Mouse (Mus musculus) stomach, embryonic 16.5 days (tissue): ENCODE measurements around the gene Arhgap19. TPM values are rescaled to one million over a fixed set of nuclear protein-coding genes. Genes with fewer than 3 reads are reported as not detected.

ENCODE experiments used
- ATAC-seq: fragments of 200-750 bp; cut with Nextera tagmentation; 2 replicates; pipeline ENCODE4 v1.8.0; 2017; ENCODE audit warnings: moderate number of reproducible peaks, moderate TSS enrichment; ENCODE audit not compliant: insufficient read depth, low FRiP score
- H3K27ac ChIP-seq: fragments of 300-500 bp; sonication (generic); 2 replicates; pipeline ENCODE4 v1.5.1; 2014; ENCODE audit warnings: low read length
- H3K27me3 ChIP-seq: fragments of 300-500 bp; sonication (generic); 2 replicates; pipeline ENCODE4 v1.6.1; 2014; ENCODE audit warnings: low read length, control low read depth, mixed read lengths; ENCODE audit not compliant: control insufficient read depth, insufficient read depth
- H3K36me3 ChIP-seq: fragments of 300-500 bp; sonication (generic); 2 replicates; pipeline ENCODE4 v1.6.1; 2014; ENCODE audit warnings: low read length; ENCODE audit not compliant: control insufficient read depth, insufficient read depth
- H3K4me1 ChIP-seq: fragments of 300-500 bp; sonication (generic); 2 replicates; pipeline ENCODE4 v1.6.1; 2014; ENCODE audit warnings: low read length, control low read depth, mixed read lengths; ENCODE audit not compliant: control insufficient read depth, insufficient read depth
- H3K4me2 ChIP-seq: fragments of 300-500 bp; sonication (generic); 2 replicates; pipeline ENCODE4 v1.6.1; 2014; ENCODE audit warnings: low read depth, low read length, mixed read lengths
- H3K4me3 ChIP-seq: fragments of 300-500 bp; sonication (generic); replicated peaks from 2 replicates; pipeline ENCODE4 v1.5.1; 2014; ENCODE audit warnings: mild to moderate bottlenecking, low read length
- H3K9ac ChIP-seq: fragments of 300-500 bp; sonication (generic); 2 replicates; pipeline ENCODE4 v1.6.1; 2014; ENCODE audit warnings: low read length
- H3K9me3 ChIP-seq: fragments of 300-500 bp; sonication (generic); replicated peaks from 2 replicates; pipeline ENCODE4 v1.6.1; 2016; ENCODE audit warnings: low read length, control low read depth; ENCODE audit not compliant: control insufficient read depth
- WGBS: fragments of 180-500 bp; shearing (Covaris S2); extraction: QIAGEN DNeasy Blood & Tissue Kit; methylation state at CpG from one replicate; pipeline ENCODE4 v1.1.7; 2014; 5-methylcytosine and 5-hydroxymethylcytosine counted together
- polyA plus RNA-seq: library from polyadenylated mRNA; unstranded; fragments of >200 nt; fragmentation: Nextera tagmentation; extraction: Ambion mirVana; gene quantifications from 2 replicates; pipeline ENCODE4 v1.2.1, GENCODE M21; 2015

Gene Arhgap19
- polyA plus RNA-seq, 1 experiment from 2014 or later: 18.8 TPM

- 82% methylated on average over 4 of the region's 4 CpGs for WGBS
- no peaks in the 10 kb centered on the region for H3K27me3 ChIP-seq
- ATAC-seq: no peak
Observed at GRCm38 (mm10) chr19:41842706-41843105, 40.9 kb upstream of the Arhgap19 start.

GRCm38 (mm10) chr19:41842196-41842595 lies 40.3 kb upstream of the Arhgap19 start:
- no peak for ATAC-seq
- peaks cover 8% of the 10 kb centered on the region for H3K4me1 ChIP-seq
- H3K36me3 ChIP-seq: no peaks in the 10 kb centered on the region
- H3K4me2 ChIP-seq: no peak overlapping the region
- no peak overlapping the region for H3K4me3 ChIP-seq
- no peaks in the 10 kb centered on the region for H3K9me3 ChIP-seq
- no peak overlapping the region for H3K9ac ChIP-seq
- no peaks in the 10 kb centered on the region for H3K27me3 ChIP-seq
- no peak overlapping the region for H3K27ac ChIP-seq
- WGBS: 86% methylated on average over 4 of the region's 4 CpGs

More at GRCm38 (mm10) chr19:41842706-41843105, 40.9 kb upstream of the Arhgap19 start:
- Histone ChIP-seq H3K27ac (no peak overlapping the region), H3K4me1 (peaks cover 8% of the 10 kb centered on the region), H3K9ac (no peak overlapping the region), H3K4me2 (no peak overlapping the region), H3K9me3 (no peaks in the 10 kb centered on the region), H3K4me3 (no peak overlapping the region), H3K36me3 (no peaks in the 10 kb centered on the region)

GRCm38 (mm10) chr19:41841105-41841750 lies 39.4 kb upstream of the Arhgap19 start:
- Histone ChIP-seq H3K4me1 (peaks cover 11% of the 10 kb centered on the region), H3K27ac (no peak overlapping the region), H3K4me2 (no peak overlapping the region), H3K9me3 (no peaks in the 10 kb centered on the region), H3K36me3 (no peaks in the 10 kb centered on the region), H3K9ac (no peak overlapping the region), H3K27me3 (no peaks in the 10 kb centered on the region), H3K4me3 (no peak overlapping the region)
- WGBS: 77% methylated on average over 7 of the region's 7 CpGs
- no peak for ATAC-seq

DNA sequence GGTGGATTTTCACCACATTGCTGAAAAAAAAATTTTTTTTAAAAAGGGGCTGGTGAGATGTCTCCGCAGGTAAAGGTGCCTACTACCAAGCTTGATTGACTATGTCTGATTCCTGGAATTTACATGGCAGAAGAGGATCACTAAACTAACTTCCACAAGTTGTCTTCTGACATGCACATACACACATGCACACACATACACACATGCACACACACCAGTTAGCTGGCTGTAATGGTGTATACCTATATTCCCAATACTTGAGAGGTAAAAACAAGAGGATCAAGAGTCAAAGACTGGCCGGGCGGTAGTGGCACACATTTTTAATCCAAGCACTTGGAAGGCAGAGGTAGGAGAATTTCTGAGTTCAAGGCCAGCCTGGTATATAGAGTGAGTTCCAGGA lies 37.8 kb upstream of the Arhgap19 start:
- ATAC-seq: no peak
- Histone ChIP-seq H3K4me1 (peaks cover 8% of the 10 kb centered on the region; the same call in 1 of the 2 replicates), H3K9ac (no peak overlapping the region), H3K9me3 (no peaks in the 10 kb centered on the region), H3K27ac (no peak overlapping the region), H3K4me3 (no peak overlapping the region), H3K4me2 (no peak overlapping the region), H3K36me3 (no peaks in the 10 kb centered on the region), H3K27me3 (no peaks in the 10 kb centered on the region)
- whole genome bisulfite sequencing: 95% methylated on average over 3 of the region's 3 CpGs

GRCm38 (mm10) chr19:41838808-41839207 lies 37.0 kb upstream of the Arhgap19 start:
- ATAC-seq: no peak
- H3K9me3 ChIP-seq: no peaks in the 10 kb centered on the region
- peak overlapping the region; percentile 91 for H3K27ac ChIP-seq
- H3K4me3 ChIP-seq: no peak overlapping the region
- peaks cover 8% of the 10 kb centered on the region; the same call in 1 of the 2 replicates for H3K4me1 ChIP-seq
- peak overlapping the region; percentile 39 for H3K4me2 ChIP-seq
- no peak overlapping the region for H3K9ac ChIP-seq
- H3K27me3 ChIP-seq: no peaks in the 10 kb centered on the region
- no peaks in the 10 kb centered on the region for H3K36me3 ChIP-seq
- 26% methylated on average over 6 of the region's 6 CpGs for WGBS

DNA sequence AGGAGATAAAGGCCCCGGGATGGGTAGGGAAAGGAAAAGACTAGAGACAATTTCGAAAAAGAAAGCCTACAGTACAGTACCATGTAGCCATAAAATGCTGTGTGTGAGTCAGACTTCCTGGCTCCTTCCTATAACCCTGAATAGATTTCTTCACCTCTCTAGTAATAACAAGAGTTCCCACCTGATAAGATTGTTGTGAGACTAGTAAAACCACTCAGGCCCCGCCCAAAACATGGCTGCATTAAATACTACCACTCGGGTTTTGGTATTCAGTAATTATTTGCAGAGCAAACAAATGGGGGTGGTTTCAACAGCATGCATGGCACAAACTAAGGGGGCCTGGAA lies 36.0 kb upstream of the Arhgap19 start:
- Histone ChIP-seq H3K36me3 (no peaks in the 10 kb centered on the region), H3K27me3 (no peaks in the 10 kb centered on the region), H3K4me3 (0 out of 2 replicates have a peak overlapping the region, but pooled peaks have one; percentile 2), H3K4me1 (peaks cover 8% of the 10 kb centered on the region; the same call in 1 of the 2 replicates), H3K9me3 (no peaks in the 10 kb centered on the region), H3K27ac (peak overlapping the region; percentile 91), H3K4me2 (peak overlapping the region; percentile 40), H3K9ac (no peak overlapping the region)
- peak; percentile 65 for ATAC-seq
- WGBS: 42% methylated on average over 4 of the region's 4 CpGs

DNA sequence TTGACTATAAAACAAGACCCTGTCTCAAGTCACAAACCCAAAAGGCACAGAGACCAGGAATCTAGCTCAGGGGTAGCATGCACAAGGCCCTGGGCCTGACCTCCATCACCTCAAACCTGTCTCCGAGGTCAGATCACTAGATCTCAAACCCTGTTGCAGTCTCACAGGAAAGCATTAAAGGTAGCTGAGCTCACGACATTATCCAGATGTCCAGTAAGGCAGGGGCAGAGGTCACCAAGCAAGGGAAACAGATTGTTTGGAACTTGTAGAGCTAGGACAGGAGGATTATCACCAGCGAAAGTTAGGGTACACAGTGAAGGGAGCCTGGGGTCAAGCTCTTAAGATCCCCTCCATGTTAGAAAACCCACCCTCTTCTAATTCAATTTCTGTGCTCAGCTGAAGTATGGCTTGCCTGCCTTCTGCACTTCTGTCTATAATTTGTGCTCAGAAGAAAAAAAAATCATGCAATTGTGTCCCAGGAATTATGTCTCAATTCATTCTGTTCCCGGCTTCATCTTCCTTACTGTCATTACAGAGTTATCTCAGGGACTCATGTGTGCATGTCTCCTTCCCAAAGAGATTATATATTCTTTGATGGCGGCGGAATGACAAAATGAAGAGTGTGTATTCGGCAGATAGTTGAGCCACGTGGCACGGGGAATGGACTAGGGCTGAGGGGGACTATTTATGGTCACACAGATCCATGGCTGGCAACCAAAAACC lies 35.5 kb upstream of the Arhgap19 start:
- Histone ChIP-seq H3K4me2 (peak overlapping the region; percentile 40), H3K9me3 (no peaks in the 10 kb centered on the region), H3K27me3 (no peaks in the 10 kb centered on the region), H3K36me3 (no peaks in the 10 kb centered on the region), H3K4me1 (peaks cover 8% of the 10 kb centered on the region; the same call in 1 of the 2 replicates), H3K27ac (peak overlapping the region; percentile 91), H3K4me3 (0 out of 2 replicates have a peak overlapping the region, but pooled peaks have one; percentile 2), H3K9ac (no peak overlapping the region)
- ATAC-seq: no peak
- 39% methylated on average over 9 of the region's 9 CpGs for WGBS

DNA sequence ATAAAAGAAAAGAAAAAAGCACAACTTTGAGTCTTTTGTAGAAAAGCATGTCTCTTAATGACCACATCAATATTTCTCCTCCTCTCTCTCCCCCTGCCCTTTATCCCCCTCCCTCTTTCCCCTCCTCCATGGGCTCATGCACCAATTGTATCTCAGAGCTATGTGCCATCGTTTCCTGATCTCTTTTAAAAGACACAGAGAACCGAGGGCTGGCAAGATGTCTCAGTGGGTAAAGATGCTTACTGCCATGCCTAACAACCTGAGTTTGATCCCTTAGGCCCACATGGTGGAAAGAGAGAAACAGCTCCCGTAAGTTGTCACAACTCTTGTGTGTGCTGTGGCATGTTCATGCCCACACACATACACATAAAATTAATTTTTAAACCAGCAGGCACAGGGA lies 34.9 kb upstream of the Arhgap19 start:
- ATAC-seq: no peak
- H3K4me3 ChIP-seq: no peak overlapping the region
- H3K36me3 ChIP-seq: no peaks in the 10 kb centered on the region
- peak overlapping the region; percentile 91 for H3K27ac ChIP-seq
- no peak overlapping the region for H3K9ac ChIP-seq
- no peaks in the 10 kb centered on the region for H3K9me3 ChIP-seq
- WGBS: 42% methylated on average over 3 of the region's 3 CpGs
- H3K4me2 ChIP-seq: peak overlapping the region; percentile 19; the same call in 1 of the 2 replicates
- H3K27me3 ChIP-seq: no peaks in the 10 kb centered on the region; the same call in 1 of the 2 replicates
- peaks cover 11% of the 10 kb centered on the region for H3K4me1 ChIP-seq

GRCm38 (mm10) chr19:41835816-41836215 lies 34.0 kb upstream of the Arhgap19 start:
- Histone ChIP-seq H3K4me1 (peaks cover 17% of the 10 kb centered on the region), H3K36me3 (no peaks in the 10 kb centered on the region), H3K27me3 (no peaks in the 10 kb centered on the region; the same call in 1 of the 2 replicates), H3K27ac (peak overlapping the region; percentile 91; the same call in 1 of the 2 replicates), H3K4me2 (peak overlapping the region; percentile 19; the same call in 1 of the 2 replicates), H3K9me3 (no peaks in the 10 kb centered on the region), H3K4me3 (no peak overlapping the region), H3K9ac (no peak overlapping the region)
- WGBS: 5% methylated on average over 6 of the region's 6 CpGs
- peak; percentile 74 for ATAC-seq
